Mouse (Mus musculus): Measurements from ENCODE around the gene Ube3b.
A peak's percentile ranks its signal among the peaks of the same experiment; 100 is the strongest.

The Ube3b gene

GRCm38 (mm10) chr5:114380209-114381012 is at the start of gene Ube3b, which contains the start of gene Kctd10:
Ube3b (plus strand) TSS chr5:114380607.
Kctd10 (minus strand) TSS chr5:114380508.
- DNase-seq (ENCODE audit: extremely low spot score) = peak; percentile 92

- DNase-seq (ENCODE audit: extremely low spot score) = no peak
Measured at GRCm38 (mm10) chr5:114342996-114343395, 37.4 kb upstream of the Ube3b start.

DNA sequence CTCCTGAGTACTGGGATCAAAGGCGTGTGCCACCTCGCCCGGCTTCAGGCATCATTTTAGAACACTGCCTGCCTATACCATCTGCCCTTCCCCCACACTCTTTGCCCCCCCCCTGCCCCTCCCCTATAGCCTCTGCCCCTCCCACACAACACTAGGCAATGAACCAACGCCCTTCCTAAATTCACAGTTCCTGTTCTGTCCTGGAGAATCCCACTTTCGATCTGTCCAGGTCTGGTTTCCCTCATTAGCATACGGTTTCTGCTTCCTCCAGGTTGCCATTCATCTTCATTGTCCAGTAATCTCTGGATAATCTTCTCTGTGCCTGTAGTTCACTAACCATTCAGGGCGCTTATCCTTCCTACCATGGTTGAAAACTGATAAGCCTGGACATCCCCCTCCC is 36.8 kb upstream of the Ube3b start:
- DNase-seq (ENCODE audit: extremely low spot score) = no peak

DNA sequence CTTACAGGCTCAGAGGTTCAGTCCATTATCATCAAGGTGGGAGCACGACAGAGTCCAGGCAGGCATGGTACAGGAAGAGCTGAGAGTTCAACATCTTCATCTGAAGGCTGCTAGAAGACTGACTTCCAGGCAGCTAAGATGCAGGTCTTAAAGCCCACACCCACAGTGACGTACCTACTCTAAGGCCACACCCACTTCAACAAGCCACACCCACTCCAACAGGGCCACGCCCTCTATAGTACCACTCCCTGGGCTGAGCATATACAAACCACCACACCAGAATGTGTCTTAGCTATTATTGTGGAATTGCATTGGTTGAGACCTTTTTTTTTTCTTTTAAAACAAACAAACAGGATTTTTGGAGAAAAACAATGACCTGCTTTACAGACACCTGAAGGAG is 34.9 kb upstream of the Ube3b start:
- no peak for DNase-seq (ENCODE audit: extremely low spot score)

DNA sequence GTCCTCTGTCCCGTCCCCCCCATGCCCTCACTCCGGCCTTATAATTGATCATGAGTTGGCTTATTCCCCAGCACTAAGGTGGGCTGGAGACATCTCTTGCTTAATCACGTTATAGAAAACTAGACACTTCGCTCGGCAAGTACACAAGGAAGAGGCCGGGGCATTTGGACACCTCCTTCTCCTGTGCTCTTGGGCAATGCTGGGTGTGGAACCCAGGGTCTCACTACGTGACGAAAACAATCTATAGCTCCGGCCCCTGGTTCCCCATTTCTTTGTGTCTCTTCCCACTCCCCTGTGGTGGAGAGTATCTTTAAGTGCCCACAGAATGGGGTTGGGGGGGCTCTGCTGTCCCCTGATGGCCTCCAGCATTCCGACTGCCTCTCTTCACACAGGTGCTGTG is 33.4 kb upstream of the Ube3b start:
- DNase-seq (ENCODE audit: extremely low spot score) = no peak

GRCm38 (mm10) chr5:114351490-114351889 is 28.9 kb upstream of the Ube3b start:
- DNase-seq (ENCODE audit: extremely low spot score) = no peak

- DNase-seq (ENCODE audit: extremely low spot score) = peak; percentile 73
Measured at GRCm38 (mm10) chr5:114356250-114356935, 24.0 kb upstream of the Ube3b start.

DNA sequence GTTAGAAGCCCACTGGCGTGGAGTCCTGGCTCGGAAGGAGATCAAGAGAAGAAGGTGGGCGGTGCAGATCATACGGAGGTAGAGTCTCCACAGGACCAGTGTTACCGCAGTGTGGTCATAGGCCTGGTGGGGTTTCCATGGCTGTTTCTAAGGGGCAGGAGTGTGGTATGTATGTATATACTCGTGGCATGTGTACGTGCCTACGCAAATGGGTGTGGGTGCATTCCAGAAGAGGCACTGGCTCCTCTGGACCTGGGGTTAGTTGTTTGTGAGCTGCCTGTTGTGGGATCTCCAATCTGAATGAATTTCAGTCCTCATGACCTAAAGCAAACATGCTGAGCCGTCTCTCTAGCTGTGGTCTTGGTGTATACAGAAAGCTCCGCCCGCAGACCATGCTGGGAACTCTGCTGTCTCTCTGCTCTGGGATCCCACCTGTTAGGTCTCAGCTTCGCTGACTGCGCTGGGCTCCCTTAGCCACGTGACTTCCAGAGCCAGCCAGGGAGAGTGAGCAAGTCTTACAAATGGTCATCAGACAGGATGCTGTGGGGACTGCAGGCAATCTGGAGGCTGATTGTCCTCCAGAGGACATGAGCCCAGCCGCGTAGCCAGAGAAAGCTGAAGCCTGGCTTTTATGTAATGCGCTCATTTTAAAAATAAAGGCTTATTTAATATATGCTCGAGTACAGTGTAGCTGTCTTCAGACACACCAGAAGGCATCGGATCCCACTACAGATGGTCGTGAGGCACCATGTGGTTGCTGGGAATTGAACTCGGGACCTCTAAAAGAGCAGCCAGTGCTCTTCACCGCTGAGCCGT is 23.3 kb upstream of the Ube3b start:
- peak; percentile 47 for DNase-seq (ENCODE audit: extremely low spot score)

DNA sequence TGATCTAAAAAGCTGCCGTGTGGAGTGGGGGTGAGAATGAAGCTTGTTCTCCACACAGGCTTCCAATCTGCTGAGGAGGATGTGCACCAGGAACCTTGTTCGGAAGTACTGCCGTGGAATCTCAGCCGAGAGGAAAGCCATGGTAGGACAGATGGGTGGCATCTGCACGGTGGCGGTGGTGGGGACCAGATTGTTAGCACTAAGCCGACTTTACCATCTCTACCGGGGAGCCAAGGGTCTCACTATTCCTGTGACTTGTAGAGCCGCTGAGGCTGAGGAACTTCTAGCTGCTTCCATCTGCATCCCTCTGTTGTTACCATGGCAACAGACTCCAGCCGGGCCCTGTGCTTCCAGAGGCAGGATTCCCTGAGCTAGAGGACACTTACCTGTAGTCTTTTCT is 21.6 kb upstream of the Ube3b start:
- no peak for DNase-seq (ENCODE audit: extremely low spot score)

- no peak for DNase-seq (ENCODE audit: extremely low spot score)
Measured at GRCm38 (mm10) chr5:114359586-114359985, 20.8 kb upstream of the Ube3b start.

GRCm38 (mm10) chr5:114360968-114361367 is 19.4 kb upstream of the Ube3b start:
- DNase-seq (ENCODE audit: extremely low spot score) = no peak

DNA sequence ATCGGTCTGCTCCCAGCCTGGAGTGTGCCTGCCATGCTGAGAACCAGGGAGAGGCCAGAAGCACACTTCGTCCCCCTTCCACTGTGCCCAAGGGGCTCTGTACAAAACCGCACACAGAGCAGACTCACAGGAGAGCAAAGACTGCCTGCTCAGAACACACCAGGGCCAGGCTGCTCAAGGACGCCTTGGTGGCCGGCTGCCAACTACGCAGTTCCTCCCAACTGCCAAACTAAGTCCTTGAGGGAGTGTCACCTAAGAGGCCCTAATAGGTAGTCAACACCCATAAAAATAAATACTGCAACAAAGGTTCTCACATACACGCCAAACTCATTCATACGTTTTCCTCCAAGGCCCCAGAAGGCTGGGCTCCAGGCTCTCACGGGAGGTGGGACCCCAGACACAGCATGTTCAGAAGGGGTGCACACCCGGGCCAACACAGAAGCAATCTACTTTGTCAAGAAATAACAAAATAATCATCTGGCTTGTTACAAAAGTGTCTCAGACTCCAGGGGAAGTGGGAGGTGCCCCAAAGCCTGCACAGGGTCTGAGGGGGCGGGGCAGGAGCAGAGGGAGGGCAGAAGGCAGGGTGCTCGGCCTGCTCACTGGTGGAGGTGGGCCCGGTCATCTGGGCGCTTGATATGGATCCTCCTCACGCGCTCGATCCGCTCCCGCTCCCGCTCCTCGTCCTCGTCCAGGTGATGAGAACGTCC is 15.2 kb upstream of the Ube3b start:
- DNase-seq (ENCODE audit: extremely low spot score) = no peak

- no peak for DNase-seq (ENCODE audit: extremely low spot score)
Measured at GRCm38 (mm10) chr5:114368121-114368520, 12.3 kb upstream of the Ube3b start.

GRCm38 (mm10) chr5:114368803-114369496 is 11.5 kb upstream of the Ube3b start:
- DNase-seq (ENCODE audit: extremely low spot score) = no peak

GRCm38 (mm10) chr5:114369921-114370320 is 10.5 kb upstream of the Ube3b start:
- no peak for DNase-seq (ENCODE audit: extremely low spot score)

- no peak for DNase-seq (ENCODE audit: extremely low spot score)
Measured at GRCm38 (mm10) chr5:114370371-114370776, 10.0 kb upstream of the Ube3b start.

- no peak for DNase-seq (ENCODE audit: extremely low spot score)
Measured at GRCm38 (mm10) chr5:114371331-114371730, 9.1 kb upstream of the Ube3b start.

- no peak for DNase-seq (ENCODE audit: extremely low spot score)
Measured at GRCm38 (mm10) chr5:114371731-114372473, 8.5 kb upstream of the Ube3b start.

DNA sequence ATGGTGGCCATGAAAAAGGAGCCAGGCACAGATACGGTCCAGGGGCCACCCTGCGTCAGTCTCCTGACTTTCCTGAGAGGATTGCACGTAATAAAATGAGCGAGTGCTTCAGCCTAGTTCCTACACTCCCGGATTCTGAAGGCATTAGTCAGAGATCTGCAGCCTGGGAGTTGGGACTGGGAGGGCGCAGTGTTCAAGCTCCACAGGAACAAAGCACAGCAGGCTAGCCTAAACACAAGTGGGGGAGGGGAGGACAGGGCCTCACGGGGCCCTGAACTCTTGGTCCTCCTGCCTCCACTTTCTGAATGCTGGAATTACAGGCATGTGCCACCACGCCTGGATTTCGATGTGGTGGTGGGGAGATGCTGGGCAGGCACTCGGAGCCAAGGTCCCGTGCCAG is 7.8 kb upstream of the Ube3b start:
- no peak for DNase-seq (ENCODE audit: extremely low spot score)

- no peak for DNase-seq (ENCODE audit: extremely low spot score)
Measured at GRCm38 (mm10) chr5:114373174-114373573, 7.2 kb upstream of the Ube3b start.

Measured in embryo, embryonic 9.5 days (tissue).